Mouse (Mus musculus): ENCODE results near the gene Ywhae.
A peak's percentile ranks its signal among the peaks of the same experiment; 100 is the strongest.

Gene Ywhae

GRCm38 (mm10) chr11:75737806-75738476 lies 5.3 kb downstream of the Ywhae start:
- no peak for DNase-seq (ENCODE audit: extremely low read depth, low read depth)

GRCm38 (mm10) chr11:75738477-75738821 lies 5.8 kb downstream of the Ywhae start:
- DNase-seq (ENCODE audit: extremely low read depth, low read depth), result no peak

GRCm38 (mm10) chr11:75740204-75740603 lies 7.5 kb downstream of the Ywhae start:
- no peak for DNase-seq (ENCODE audit: extremely low read depth, low read depth)

GRCm38 (mm10) chr11:75741615-75742014 lies 8.9 kb downstream of the Ywhae start:
- no peak for DNase-seq (ENCODE audit: extremely low read depth, low read depth)

- no peak for DNase-seq (ENCODE audit: extremely low read depth, low read depth)
These were observed 12.1 kb downstream of the Ywhae start for GRCm38 (mm10) chr11:75744761-75745160.

- DNase-seq (ENCODE audit: extremely low read depth, low read depth), result no peak
These were observed 17.9 kb downstream of the Ywhae start for GRCm38 (mm10) chr11:75750537-75750936.

- DNase-seq (ENCODE audit: extremely low read depth, low read depth), result no peak
These were observed 18.4 kb downstream of the Ywhae start for GRCm38 (mm10) chr11:75751082-75751481.

GRCm38 (mm10) chr11:75756687-75757086 lies 24.0 kb downstream of the Ywhae start:
- DNase-seq (ENCODE audit: extremely low read depth, low read depth), result no peak

GRCm38 (mm10) chr11:75758553-75758952 lies 25.9 kb downstream of the Ywhae start:
- no peak for DNase-seq (ENCODE audit: extremely low read depth, low read depth)

- no peak for DNase-seq (ENCODE audit: extremely low read depth, low read depth)
These were observed 28.1 kb downstream of the Ywhae start for GRCm38 (mm10) chr11:75760785-75761184.

GRCm38 (mm10) chr11:75762708-75763107 lies 30.0 kb downstream of the Ywhae start:
- DNase-seq (ENCODE audit: extremely low read depth, low read depth), result no peak

- DNase-seq (ENCODE audit: extremely low read depth, low read depth), result no peak
These were observed 31.9 kb downstream of the Ywhae start for GRCm38 (mm10) chr11:75764521-75765023.

GRCm38 (mm10) chr11:75765161-75765560 lies 32.5 kb downstream of the Ywhae start:
- DNase-seq (ENCODE audit: extremely low read depth, low read depth), result no peak

GRCm38 (mm10) chr11:75767014-75767413 lies 34.3 kb downstream of the Ywhae start:
- no peak for DNase-seq (ENCODE audit: extremely low read depth, low read depth)

- DNase-seq (ENCODE audit: extremely low read depth, low read depth), result no peak
These were observed 35.7 kb downstream of the Ywhae start for GRCm38 (mm10) chr11:75768091-75768989.

- peak; percentile 59 for DNase-seq (ENCODE audit: extremely low read depth, low read depth)
These were observed 36.5 kb downstream of the Ywhae start for GRCm38 (mm10) chr11:75769206-75769605.

GRCm38 (mm10) chr11:75772562-75772961 lies 39.9 kb downstream of the Ywhae start:
- no peak for DNase-seq (ENCODE audit: extremely low read depth, low read depth)

GRCm38 (mm10) chr11:75775919-75776318 lies 43.2 kb downstream of the Ywhae start:
- DNase-seq (ENCODE audit: extremely low read depth, low read depth), result no peak

- no peak for DNase-seq (ENCODE audit: extremely low read depth, low read depth)
These were observed 49.2 kb downstream of the Ywhae start for GRCm38 (mm10) chr11:75781919-75782318.

GRCm38 (mm10) chr11:75783799-75784198 lies 51.1 kb downstream of the Ywhae start:
- no peak for DNase-seq (ENCODE audit: extremely low read depth, low read depth)

- DNase-seq (ENCODE audit: extremely low read depth, low read depth), result no peak
These were observed 53.2 kb downstream of the Ywhae start for GRCm38 (mm10) chr11:75785897-75786296.

GRCm38 (mm10) chr11:75792535-75792934 lies 59.9 kb downstream of the Ywhae start:
- DNase-seq (ENCODE audit: extremely low read depth, low read depth), result no peak

Measured in MEL-GATA-1-ER (cell line).